Comparison of ENCODE assay signal across 24 mouse cellular contexts in the genomic region with DNA sequence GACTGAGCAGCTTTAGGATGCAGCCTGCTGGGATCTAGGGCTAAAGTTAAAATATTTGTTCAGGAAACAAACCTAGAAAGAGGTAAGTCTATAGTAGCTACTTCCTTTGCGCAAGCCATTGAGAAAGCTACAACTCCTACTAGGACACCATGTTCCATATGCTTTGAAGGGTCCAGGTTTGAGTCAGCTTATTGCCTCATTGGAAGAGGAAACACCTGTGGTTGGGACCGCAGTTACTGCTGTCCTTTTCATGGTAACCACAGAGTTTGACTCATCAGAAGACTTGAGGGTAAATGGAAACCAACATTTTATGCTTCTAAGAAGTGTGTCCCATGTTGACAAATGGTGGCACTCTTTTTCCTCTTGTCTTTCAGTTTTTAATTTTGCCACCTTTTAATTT.
DNase-seq lines count a peak whose midpoint lies in the region; ATAC-seq and TF ChIP-seq lines count a peak whose summit lies in the region.
"Had no signal": no experiment of that assay in that cellular context is flagged by ENCODE, and none has a peak within 500 bp of the region (broad histone marks: within the 10 kb centered on the region; RNA-seq: fewer than 3 reads in every experiment).

No protein-coding gene starts in this region.

- H3K36me3 ChIP-seq in thymus, adult 2 months (ENCODE audit: control insufficient read depth, insufficient read depth, low read length), result no peaks in the 10 kb centered on the region
- H3K36me3 ChIP-seq: embryonic facial prominence, embryonic 13.5 days; embryonic facial prominence, embryonic 15.5 days; forebrain, embryonic 10.5 days; forebrain, embryonic 12.5 days had no signal

- intact Hi-C loops in left cerebral cortex, postnatal 10 days (cut with DNase I), result no loop called here

- 43% methylated on average over 2 of the region's 2 CpGs for WGBS in thymus, adult 2 months

- TF ChIP-seq CTCF in thymus, adult 2 months (IDR thresholded peaks at IDR 0.05; ENCODE audit: borderline replicate concordance, control insufficient read depth, extremely low read depth, insufficient read depth, low read length, poor library complexity), result no peak

- DNase-seq in thymus, postnatal 0 days (ENCODE audit: low spot score), result peak; percentile 5
- DNase-seq in thymus, adult 2 months, result no peak
- peak; percentile 7 for DNase-seq in c-Kit-positive CD71-negative TER-119-negative erythroid progenitor cells, embryonic 14.5 days (ENCODE audit: low read depth)
- no peak for DNase-seq in left cerebral cortex, postnatal 10 days (ENCODE audit: extremely low spot score in 1 of 2, low spot score in 2 of 2)
- no peak for DNase-seq in layer of hippocampus, adult 8-10 months (ENCODE audit: low spot score in 2 of 2)
- DNase-seq: adrenal gland, adult 2 months; adrenal gland, postnatal 10 days; adrenal gland, postnatal 25 days; B cell, adult 2 months; cerebellum, adult 11-12 months; cerebellum, adult 2 months; cerebellum, adult 9-10 months; cerebellum, postnatal 10 days; cerebellum, postnatal 25 days; embryo, embryonic 11 days had no signal

- H3K27ac ChIP-seq in thymus, adult 2 months (ENCODE audit: control insufficient read depth, insufficient read depth, low read length), result no peak overlapping the region
- H3K27ac ChIP-seq: embryonic facial prominence, embryonic 13.5 days; embryonic facial prominence, embryonic 15.5 days; forebrain, embryonic 10.5 days; forebrain, embryonic 12.5 days had no signal

- peak; percentile 70 for ATAC-seq in granulocyte monocyte progenitor cell, adult 5-6 weeks (replicated peaks; ENCODE audit: poor library complexity, severe bottlenecking)
- no peak for ATAC-seq in CD4-positive, CD25-positive, alpha-beta regulatory T cell, adult 4 months
- ATAC-seq: forebrain, embryonic 14.5 days; forebrain, embryonic 16.5 days had no signal

- H3K4me3 ChIP-seq in thymus, adult 2 months (ENCODE audit: control insufficient read depth, insufficient read depth, low read length), result no peak overlapping the region
- H3K4me3 ChIP-seq: embryonic facial prominence, embryonic 13.5 days; embryonic facial prominence, embryonic 15.5 days; erythroblast, embryonic 14.5 days; forebrain, embryonic 10.5 days; forebrain, embryonic 12.5 days had no signal

- H3K4me1 ChIP-seq in thymus, adult 2 months (replicated peaks; ENCODE audit: control insufficient read depth, insufficient read depth, low read length), result no peaks in the 10 kb centered on the region
- H3K4me1 ChIP-seq: embryonic facial prominence, embryonic 15.5 days had no signal

- TF ChIP-seq POLR2A in thymus, adult 2 months (IDR thresholded peaks at IDR 0.05; ENCODE audit: control insufficient read depth, extremely low read depth, insufficient read depth, low read length, poor library complexity), result no peak

- H3K27me3 ChIP-seq in thymus, adult 2 months (ENCODE audit: control insufficient read depth, insufficient read depth, low read length), result no peaks in the 10 kb centered on the region
- H3K27me3 ChIP-seq: embryonic facial prominence, embryonic 15.5 days had no signal

Comparison
In these comparisons a context has a peak if more than half of its experiments do, and no peak if none do; other contexts are left out.
1. DNase-seq: peak in thymus, postnatal 0 days (single experiment) and c-Kit-positive CD71-negative TER-119-negative erythroid progenitor cells, embryonic 14.5 days (single experiment); none in thymus, adult 2 months (single experiment), left cerebral cortex, postnatal 10 days (0 of 2) and layer of hippocampus, adult 8-10 months (0 of 2).